Mouse (Mus musculus) Patski (cell line): ENCODE measurements at regions not wholly inside any gene's neighbourhood (a gene's known extent, or its start where the extent isn't known, plus 50 kb on each side); places are given as distances from the start of the nearest gene placed in this dataset.

Experiments
- ATAC-seq: fragments of 100-300 bp; one replicate; pipeline ENCODE4 v1.8.0; 2021
- CTCF ChIA-PET: fragments of 350-600 bp; sonication (Branson Sonifier 250); formaldehyde crosslinking; loops from one replicate; lab custom pipeline; 2022; ENCODE audit warnings: inconsistent platforms; lab: Charles Lee
- POLR2A ChIA-PET: fragments of 350-600 bp; sonication (Branson Sonifier 250); formaldehyde crosslinking; loops from one replicate; lab custom pipeline; 2022; ENCODE audit warnings: antibody characterized with exemption, inconsistent platforms; lab: Charles Lee
- DNase-seq: peaks from one replicate; pipeline ENCODE4 v3.0.0-alpha.2; 2011; ENCODE audit warnings: low read depth, low spot score
- H3K27me3 ChIP-seq: fragments of 371-371 bp; one replicate; pipeline ENCODE4 v1.5.1; 2021
- CTCF ChIP-seq: fragments of 100-300 bp; IDR thresholded peaks from one replicate; pipeline ENCODE4 v1.5.1; 2021
- in situ Hi-C: fragments of 300-500 bp; cut with MboI; formaldehyde crosslinking; loops from 3 replicates; pipeline ENCODE4 v1.11.1; 2018; ENCODE audit warnings: low pct_unique_long_range_greater_than_20kb, mixed read lengths

DNA sequence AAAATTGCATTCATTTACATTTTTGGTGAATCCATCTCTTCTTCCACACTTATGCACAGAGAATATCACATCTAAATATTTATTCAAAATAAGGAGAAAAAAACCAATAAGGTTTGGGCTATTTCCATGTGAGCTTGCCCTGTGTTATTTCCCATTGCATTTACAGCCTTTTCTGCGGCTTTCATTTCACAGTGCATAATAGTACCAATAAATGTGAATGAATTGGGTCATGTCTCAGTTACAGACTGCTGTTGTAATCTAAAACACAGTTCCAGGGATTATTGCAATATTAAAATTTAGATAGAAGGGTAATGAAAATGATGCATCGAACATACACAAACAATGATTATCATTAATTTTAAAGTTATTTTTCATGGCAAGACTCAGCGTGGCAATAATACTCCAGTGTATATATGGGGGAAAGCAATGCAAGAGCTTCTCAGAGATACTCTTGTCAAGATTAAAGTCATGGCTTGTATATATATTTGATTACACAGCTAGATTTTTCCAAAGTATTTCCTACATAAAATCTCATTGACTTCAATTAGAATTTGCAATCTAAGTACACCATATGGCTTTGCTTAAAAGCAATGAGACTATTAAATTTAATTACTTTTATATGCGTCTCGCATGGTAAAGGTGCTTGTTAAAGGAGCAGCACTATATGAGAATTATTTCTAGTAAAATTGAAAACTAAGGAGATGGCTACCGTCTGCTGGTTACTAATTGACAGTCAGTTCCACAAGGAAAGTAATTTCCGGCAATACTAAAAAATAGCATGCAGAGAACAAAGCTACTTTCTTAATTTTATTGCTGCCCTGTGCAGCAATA lies 782.1 kb upstream of the Cdh9 start:
- H3K27me3 ChIP-seq, result no peaks in the 10 kb centered on the region
- no peak for TF ChIP-seq CTCF
- DNase-seq (no peak), ATAC-seq (no peak)
- POLR2A ChIA-PET, result no interaction called here
- CTCF ChIA-PET, result no interaction called here
- in situ Hi-C loops, result no loop called here

DNA sequence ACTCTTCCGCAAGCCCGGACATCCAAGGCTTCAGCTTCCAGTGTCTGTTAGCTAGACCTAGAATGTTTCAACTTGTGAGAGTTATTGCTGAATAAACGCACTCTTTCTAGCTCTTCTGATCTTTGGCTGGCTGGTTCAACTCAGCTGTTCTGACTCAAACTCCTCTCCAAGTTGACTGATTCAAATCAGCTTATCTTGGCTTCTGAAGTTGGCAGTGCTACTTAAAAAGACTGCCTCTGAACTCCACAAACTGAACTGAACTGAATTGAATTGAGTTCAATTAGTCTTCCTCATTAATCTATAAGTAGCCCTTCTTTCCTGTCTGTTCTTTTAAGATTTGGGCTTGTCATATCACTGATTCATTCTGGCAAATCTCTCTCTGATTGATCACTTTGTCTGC lies 769.1 kb upstream of the Cdh9 start:
- H3K27me3 ChIP-seq, result peaks cover 5% of the 10 kb centered on the region
- ChIA-PET CTCF (no interaction called here), POLR2A (no interaction called here)
- ATAC-seq (no peak), DNase-seq (no peak)
- no peak for TF ChIP-seq CTCF
- in situ Hi-C loops, result no loop called here

DNA sequence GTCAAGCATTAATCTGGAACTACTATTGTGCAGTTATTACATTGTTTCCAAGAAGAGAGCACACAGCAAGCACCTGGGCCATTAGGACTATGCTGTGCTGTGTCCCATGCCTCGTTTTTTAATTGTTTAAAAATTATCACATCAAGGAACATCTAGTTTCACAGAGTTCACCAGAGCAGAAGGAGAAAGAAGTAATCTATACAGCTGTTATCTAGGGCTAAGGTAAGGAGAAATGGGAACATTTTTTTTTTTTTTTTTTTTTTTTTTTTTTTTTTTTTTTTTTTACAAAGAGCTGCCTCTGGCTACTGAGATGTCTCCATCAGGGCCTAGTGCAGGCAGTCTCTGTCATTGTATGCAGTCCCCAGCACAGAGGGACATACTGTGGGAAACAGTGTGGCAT lies 760.0 kb upstream of the Cdh9 start:
- ChIA-PET CTCF (no interaction called here), POLR2A (interaction anchor here (0.6 kb wide), 1 partner anchor 51 kb away, joined by 5 read pairs; no protein-coding TSS in a partner anchor)
- TF ChIP-seq CTCF, result no peak
- ATAC-seq (no peak), DNase-seq (no peak)
- in situ Hi-C loops, result no loop called here
- no peaks in the 10 kb centered on the region for H3K27me3 ChIP-seq

DNA sequence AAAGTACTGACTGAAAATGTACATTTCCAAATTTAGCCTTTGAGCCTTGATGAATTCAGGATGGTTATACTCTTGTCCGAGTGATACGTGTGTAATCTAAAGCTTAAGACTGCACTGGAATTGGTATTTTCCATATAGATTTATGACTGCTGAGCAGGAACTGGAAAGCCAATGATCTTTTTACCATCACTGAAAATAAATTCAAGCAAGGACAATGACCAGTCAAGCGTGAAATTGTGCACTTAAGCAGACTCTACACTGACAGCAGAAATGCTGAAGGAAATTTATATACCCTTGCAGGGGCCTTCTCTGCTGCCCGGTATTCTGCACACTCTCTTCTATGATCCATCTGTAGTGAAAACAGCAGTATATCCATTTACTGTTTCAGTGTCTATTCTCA lies 751.8 kb upstream of the Cdh9 start:
- no peak for ATAC-seq

More for the DNA sequence above, 751.8 kb upstream of the Cdh9 start:
- DNase-seq, result no peak
- POLR2A ChIA-PET, result no interaction called here
- in situ Hi-C loops, result no loop called here
- no peak for TF ChIP-seq CTCF
- CTCF ChIA-PET, result no interaction called here
- no peaks in the 10 kb centered on the region for H3K27me3 ChIP-seq
